Mouse (Mus musculus): ENCODE data around the gene Hist1h2af.
A peak's percentile ranks its signal among the peaks of the same experiment; 100 is the strongest.

Hist1h2af gene

DNA sequence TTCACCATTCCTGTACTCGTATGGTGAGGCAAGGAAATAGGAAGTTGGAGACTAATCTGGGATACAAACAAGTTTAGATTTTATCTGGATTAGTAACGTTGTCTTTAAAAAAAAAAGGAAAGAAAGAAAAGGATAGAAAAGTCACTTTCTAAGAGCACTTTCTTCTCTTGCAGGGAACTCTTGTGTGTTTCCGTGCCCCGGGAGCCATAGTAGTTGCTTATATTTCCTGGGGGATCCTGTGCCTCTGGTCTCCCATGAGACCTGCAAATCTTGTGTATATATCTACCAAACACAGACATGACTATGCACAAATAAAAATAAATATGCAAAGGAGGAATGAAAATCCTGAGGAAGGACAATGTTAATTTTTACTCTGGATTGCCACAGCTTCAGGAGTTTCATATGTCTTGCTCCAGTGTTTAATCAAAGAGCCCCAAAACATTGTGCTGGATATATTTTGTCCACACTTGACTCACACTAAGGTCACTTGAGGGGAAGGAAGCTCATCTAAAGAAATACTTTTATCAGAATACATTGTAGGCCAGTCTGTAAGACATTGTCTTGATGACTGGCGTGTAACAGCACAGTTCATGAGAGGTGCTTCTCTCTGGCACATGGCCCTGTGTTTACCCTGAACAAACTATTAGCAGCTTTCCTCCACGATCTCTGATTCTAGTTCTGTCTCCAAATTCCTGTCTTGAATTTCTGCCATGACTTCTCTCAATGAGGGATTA, 43.4 kb downstream of the Hist1h2af start:
- no peak for DNase-seq (ENCODE audit: low read depth)

DNA sequence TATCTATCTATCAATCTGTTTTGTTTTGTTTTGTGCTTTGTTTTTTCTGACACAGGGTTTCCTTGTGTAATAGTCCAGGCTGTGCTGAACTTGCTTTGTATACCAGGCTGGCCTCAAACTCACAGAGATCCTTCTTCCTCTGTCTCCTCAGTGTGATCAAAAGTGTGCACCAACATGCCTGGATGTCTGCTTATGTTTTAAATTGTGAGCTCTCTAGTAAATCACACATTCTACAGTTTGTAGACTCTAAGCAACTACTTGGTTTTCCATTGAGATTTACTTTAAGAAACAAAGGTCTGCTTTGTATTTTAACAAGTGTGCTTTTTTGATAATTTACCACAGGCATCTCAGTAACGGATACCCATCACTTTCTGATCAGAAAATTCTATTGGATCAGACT, 44.1 kb downstream of the Hist1h2af start:
- no peak for DNase-seq (ENCODE audit: low read depth)

DNA sequence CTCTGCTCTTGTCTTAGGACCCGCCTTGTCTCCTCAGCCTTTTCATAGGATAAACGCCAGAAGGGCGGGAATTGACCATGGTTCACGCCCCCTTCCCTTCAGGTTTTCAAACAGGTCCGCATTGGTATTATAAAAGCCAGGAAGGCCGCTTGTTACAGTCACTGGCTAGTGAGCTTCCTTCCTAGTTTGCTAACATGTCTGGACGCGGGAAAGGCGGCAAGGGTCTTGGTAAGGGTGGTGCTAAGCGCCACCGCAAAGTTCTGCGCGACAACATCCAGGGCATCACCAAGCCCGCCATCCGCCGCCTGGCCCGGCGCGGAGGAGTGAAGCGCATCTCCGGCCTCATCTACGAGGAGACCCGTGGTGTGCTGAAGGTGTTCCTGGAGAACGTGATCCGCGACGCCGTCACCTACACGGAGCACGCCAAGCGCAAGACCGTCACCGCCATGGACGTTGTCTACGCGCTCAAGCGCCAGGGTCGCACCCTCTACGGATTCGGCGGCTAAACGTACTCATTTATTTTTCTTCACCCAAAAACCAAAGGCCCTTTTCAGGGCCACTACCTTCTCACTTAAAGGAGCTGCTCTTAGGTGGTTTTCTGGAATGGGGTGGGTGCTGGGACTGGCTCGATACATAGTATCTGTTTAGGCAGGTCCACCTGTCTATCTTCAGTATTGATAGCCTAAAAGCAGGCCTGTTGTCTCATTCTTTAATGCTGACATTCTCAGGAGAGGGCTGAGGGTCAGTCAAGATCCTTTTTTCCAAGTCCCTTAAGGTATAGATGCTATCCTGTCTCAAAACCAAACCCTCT, 47.9 kb downstream of the Hist1h2af start, which contains the start of gene Hist1h4d:
Hist1h4d (plus strand) TSS at position 191 of the 811 bp plus-strand sequence.
- DNase-seq (ENCODE audit: low read depth): peak; percentile 95

DNA sequence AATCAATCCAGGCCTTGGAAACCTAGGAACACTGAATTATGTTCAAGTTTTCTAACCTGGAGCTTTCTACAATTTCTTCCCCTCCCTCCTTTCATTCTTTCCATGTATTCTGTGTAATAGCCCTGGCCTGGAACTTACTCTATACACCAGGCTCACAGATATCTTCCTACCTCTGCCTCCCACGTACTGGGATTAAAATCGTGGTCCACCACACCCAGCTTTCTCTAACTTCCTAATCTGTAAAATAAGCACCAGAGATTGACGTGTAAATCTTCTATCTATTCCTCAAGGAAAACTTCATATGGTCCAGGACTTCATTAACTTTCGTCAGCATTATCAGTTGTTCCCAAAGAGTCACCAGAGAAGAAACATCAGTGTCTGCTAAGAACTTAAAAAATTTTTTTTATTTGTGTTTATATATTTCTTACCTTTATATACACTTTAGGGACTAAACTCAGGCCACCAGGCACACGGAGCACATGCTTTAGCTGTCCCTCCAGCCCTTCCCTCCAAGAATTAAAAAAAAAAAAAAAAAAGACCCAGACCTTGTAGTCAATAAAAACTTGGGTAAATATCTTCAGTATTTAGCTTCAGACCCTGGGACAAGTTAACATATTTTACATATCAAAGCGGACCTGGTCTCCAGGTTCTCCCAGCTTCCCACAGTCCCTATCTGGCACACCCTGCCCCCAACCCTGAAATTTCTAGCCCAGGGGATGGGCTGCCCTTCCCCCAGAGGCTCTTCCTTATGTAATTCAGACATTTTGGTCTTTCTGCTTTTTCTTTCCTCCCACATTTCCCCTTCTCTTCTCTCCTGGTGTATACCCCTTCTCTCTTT, 48.7 kb downstream of the Hist1h2af start:
- peak; percentile 29 for DNase-seq (ENCODE audit: low read depth)

DNA sequence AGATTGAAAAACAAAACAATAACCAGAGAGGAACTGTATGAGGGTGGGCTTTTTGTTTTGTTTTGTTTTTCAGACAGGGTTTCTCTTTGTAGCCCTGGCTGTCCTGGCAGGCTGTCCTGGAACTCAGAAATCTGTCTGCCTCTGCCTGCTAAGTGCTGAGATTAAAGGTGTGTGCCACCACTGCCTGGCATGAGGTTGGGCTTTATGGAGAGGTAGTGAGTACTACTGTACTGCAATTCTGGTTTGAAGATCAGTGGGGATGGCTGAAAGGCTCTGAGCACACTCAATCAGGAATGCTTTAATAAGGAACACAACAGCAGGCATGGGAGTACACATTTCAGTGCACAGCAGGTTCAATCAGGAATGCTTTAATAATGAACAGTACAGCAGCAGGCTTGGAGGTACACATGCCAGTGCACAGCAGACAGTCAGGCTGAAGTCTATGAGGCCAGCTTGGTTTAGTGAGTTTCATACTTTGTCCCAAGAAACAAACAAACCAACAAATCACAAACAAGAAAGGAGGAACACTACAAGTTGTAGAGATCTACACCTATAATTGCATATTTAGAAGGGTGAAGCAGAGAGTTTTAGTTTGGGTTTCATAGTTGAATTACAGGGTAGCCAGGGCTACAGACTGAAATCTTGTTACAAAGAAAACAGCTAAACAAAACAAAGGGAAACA, 49.8 kb downstream of the Hist1h2af start:
- DNase-seq (ENCODE audit: low read depth): peak; percentile 47
